Mouse (Mus musculus): ENCODE data around the gene Il2ra. TPM values are rescaled to one million over a fixed set of nuclear protein-coding genes. Genes with fewer than 3 reads are reported as not detected.
"Not testable (repeated sequence)": the region's sequence is repeated elsewhere in the genome, so short reads cannot be mapped to it uniquely, and the experiment has no call there.

The Il2ra gene
- 0.04 TPM in 1 of 2 replicates, not detected in the other for polyA plus RNA-seq (2015; fragmentation: Nextera tagmentation; extraction: Ambion mirVana)

DNA sequence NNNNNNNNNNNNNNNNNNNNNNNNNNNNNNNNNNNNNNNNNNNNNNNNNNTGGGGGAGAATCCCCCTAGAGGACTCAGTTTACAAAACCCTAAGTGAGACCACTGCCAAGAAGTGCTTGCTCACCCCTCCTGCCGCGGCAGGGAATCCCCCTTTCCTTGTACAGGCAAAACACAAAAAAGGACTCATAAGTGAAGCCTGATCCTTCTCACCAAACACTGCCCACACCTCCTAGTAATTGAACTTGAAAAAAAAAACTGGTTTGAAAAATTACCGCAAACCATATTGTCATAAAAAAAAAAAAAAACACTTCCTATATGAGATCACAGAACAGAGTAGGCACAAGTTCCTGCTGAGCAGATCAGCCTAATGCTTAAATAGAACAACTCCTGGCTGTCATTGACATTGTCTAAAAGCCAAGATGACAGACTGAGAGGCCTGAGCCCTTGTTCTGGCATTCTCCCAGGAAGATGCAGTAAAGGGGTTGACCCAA, at the start of gene Il2ra:
TSS of gene Il2ra (plus strand) at position 357 of the 491 bp plus-strand sequence.
- Histone ChIP-seq H3K4me2 (no peak within 1 kb of the TSS), H3K36me3 (replicated peaks) (no peaks in the 10 kb centered on the region), H3K9me3 (no peaks in the 10 kb centered on the region), H3K4me1 (no peaks in the 10 kb centered on the region), H3K4me3 (no peak within 1 kb of the TSS), H3K27ac (no peak within 1 kb of the TSS), H3K27me3 (replicated peaks) (no peaks in the 10 kb centered on the region), H3K9ac (no peak within 1 kb of the TSS)
- ATAC-seq (replicated peaks) = no peak
- 92% methylated on average over 3 of the region's 3 CpGs for WGBS

GRCm38 (mm10) chr2:11596690-11597089, 45.9 kb upstream of the Il2ra start:
- peaks cover 34% of the 10 kb centered on the region for H3K36me3 ChIP-seq (replicated peaks)

DNA sequence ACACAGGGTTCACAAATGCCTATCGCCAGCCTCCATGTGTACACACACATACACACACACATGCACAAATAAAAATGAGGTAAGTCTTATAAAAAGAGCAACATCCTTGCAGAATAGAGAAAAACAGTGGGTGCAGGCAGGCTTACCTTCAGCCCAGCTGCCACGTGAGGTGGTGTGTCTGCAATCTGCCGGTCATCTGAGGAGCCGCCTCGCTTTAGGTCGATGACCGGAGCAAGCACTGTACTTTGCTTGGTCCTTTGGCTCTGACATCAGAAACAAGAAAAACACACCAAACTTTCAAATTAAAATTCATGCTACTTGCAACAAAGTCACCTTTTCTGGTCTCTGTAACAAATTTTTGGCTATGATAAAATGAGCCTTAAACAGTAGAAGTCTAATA, 44.7 kb upstream of the Il2ra start:
- 95% methylated on average over 7 of the region's 7 CpGs for WGBS
- no peak for ATAC-seq (replicated peaks)
- H3K4me1 ChIP-seq = peaks cover 12% of the 10 kb centered on the region
- no peak overlapping the region for H3K9ac ChIP-seq
- no peaks in the 10 kb centered on the region for H3K9me3 ChIP-seq
- H3K36me3 ChIP-seq (replicated peaks) = peaks cover 27% of the 10 kb centered on the region
- H3K27ac ChIP-seq = no peak overlapping the region
- H3K4me3 ChIP-seq = no peak overlapping the region
- H3K4me2 ChIP-seq = no peak overlapping the region
- no peaks in the 10 kb centered on the region for H3K27me3 ChIP-seq (replicated peaks)

More at GRCm38 (mm10) chr2:11596690-11597089, 45.9 kb upstream of the Il2ra start:
- Histone ChIP-seq H3K9me3 (no peaks in the 10 kb centered on the region), H3K9ac (no peak overlapping the region), H3K4me1 (peaks cover 5% of the 10 kb centered on the region), H3K4me2 (no peak overlapping the region), H3K4me3 (no peak overlapping the region), H3K27ac (no peak overlapping the region), H3K27me3 (replicated peaks) (no peaks in the 10 kb centered on the region)
- 84% methylated on average over 2 of the region's 2 CpGs for WGBS
- ATAC-seq (replicated peaks) = no peak

GRCm38 (mm10) chr2:11601795-11602194, 40.8 kb upstream of the Il2ra start:
- no peak for ATAC-seq (replicated peaks)
- WGBS = 83% methylated on average over 6 of the region's 6 CpGs
- Histone ChIP-seq H3K4me1 (peaks cover 12% of the 10 kb centered on the region), H3K4me2 (peak overlapping the region; percentile 75), H3K9ac (peak overlapping the region; percentile 97; the same call in 1 of the 2 replicates), H3K27me3 (replicated peaks) (no peaks in the 10 kb centered on the region), H3K36me3 (replicated peaks) (peaks cover 10% of the 10 kb centered on the region; the same call in 1 of the 2 replicates), H3K27ac (no peak overlapping the region), H3K9me3 (no peaks in the 10 kb centered on the region), H3K4me3 (peak overlapping the region; percentile 94)

- Histone ChIP-seq H3K4me2 (peak overlapping the region; percentile 75), H3K9ac (peak overlapping the region; percentile 97), H3K27ac (peak overlapping the region; percentile 80), H3K4me1 (peaks cover 12% of the 10 kb centered on the region), H3K9me3 (no peaks in the 10 kb centered on the region), H3K27me3 (replicated peaks) (no peaks in the 10 kb centered on the region), H3K4me3 (peak overlapping the region; percentile 94), H3K36me3 (replicated peaks) (peaks cover 10% of the 10 kb centered on the region; the same call in 1 of the 2 replicates)
- WGBS = under 1% methylated on average over 68 of the region's 78 CpGs
- peak; percentile 100 for ATAC-seq (replicated peaks)
These were observed 39.8 kb upstream of the Il2ra start for GRCm38 (mm10) chr2:11602506-11603489.

DNA sequence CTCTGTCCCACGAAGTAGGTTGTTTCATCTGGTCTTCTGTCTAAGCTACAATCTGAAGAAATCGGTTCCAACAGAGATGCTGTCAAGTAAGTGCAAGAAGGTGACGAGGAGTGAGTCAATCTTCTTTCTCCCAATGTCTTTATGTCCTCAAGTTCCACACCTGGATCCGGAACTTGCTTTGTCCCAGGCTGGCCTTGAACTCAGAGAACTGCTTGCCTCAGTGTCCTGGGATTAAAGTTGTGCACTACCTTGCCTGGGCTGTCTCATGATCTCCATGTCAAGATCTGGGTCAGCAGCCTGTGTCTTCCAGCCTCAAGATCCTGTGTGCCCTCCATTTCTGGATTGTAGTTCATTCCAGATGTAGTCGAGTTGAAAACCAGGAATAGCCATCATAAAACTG, 38.6 kb upstream of the Il2ra start, which contains the start of gene Rbm17:
TSS of gene Rbm17 (minus strand) at position 101 of the 400 bp plus-strand sequence.
- Histone ChIP-seq H3K36me3 (replicated peaks) (peaks cover 10% of the 10 kb centered on the region; the same call in 1 of the 2 replicates), H3K4me3 (peak within 1 kb of the TSS; percentile 94), H3K9ac (peak within 1 kb of the TSS; percentile 97), H3K4me2 (peak within 1 kb of the TSS; percentile 75), H3K4me1 (peaks cover 12% of the 10 kb centered on the region), H3K27me3 (replicated peaks) (no peaks in the 10 kb centered on the region), H3K27ac (peak within 1 kb of the TSS; percentile 80), H3K9me3 (no peaks in the 10 kb centered on the region)
- no peak for ATAC-seq (replicated peaks)
- WGBS = 88% methylated on average over 5 of the region's 5 CpGs

GRCm38 (mm10) chr2:11604911-11605310, 37.7 kb upstream of the Il2ra start:
- H3K9me3 ChIP-seq = no peaks in the 10 kb centered on the region
- H3K4me2 ChIP-seq = no peak overlapping the region
- H3K36me3 ChIP-seq (replicated peaks) = peaks cover 6% of the 10 kb centered on the region; the same call in 1 of the 2 replicates
- ATAC-seq (replicated peaks) = no peak
- peaks cover 12% of the 10 kb centered on the region for H3K4me1 ChIP-seq
- no peak overlapping the region for H3K4me3 ChIP-seq
- no peak overlapping the region for H3K9ac ChIP-seq
- no peak overlapping the region for H3K27ac ChIP-seq
- no peaks in the 10 kb centered on the region for H3K27me3 ChIP-seq (replicated peaks)

DNA sequence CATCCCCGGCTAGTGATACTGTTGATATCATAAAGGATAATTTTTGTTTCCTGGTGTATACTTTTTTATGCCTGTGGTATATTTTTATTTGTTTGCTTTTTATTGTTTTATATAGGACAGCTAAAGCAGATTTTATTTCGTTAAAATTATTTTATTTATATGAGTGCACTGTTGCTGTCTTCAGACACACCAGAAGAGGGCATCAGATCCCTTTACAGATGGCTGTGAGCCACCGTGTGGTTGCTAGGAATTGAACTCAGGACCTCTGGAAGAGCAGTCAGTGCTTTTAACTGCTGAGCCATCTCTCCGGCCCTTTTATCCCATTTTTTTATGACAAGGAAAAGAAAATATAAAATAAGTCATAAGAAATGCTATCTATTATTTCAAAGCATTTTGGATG, 35.9 kb upstream of the Il2ra start:
- not testable (repeated sequence) for H3K4me2 ChIP-seq; H3K9ac ChIP-seq; H3K36me3 ChIP-seq (replicated peaks); ATAC-seq (replicated peaks); H3K4me1 ChIP-seq; H3K27me3 ChIP-seq (replicated peaks); H3K9me3 ChIP-seq; H3K27ac ChIP-seq; H3K4me3 ChIP-seq
- 82% methylated on average over 4 of the region's 4 CpGs for WGBS

GRCm38 (mm10) chr2:11612939-11613338, 29.7 kb upstream of the Il2ra start:
- not testable (repeated sequence) for H3K27me3 ChIP-seq (replicated peaks); H3K36me3 ChIP-seq (replicated peaks); H3K4me3 ChIP-seq; ATAC-seq (replicated peaks); H3K4me1 ChIP-seq; H3K9ac ChIP-seq; H3K9me3 ChIP-seq; H3K4me2 ChIP-seq; H3K27ac ChIP-seq
- 92% methylated on average over 6 of the region's 6 CpGs for WGBS

DNA sequence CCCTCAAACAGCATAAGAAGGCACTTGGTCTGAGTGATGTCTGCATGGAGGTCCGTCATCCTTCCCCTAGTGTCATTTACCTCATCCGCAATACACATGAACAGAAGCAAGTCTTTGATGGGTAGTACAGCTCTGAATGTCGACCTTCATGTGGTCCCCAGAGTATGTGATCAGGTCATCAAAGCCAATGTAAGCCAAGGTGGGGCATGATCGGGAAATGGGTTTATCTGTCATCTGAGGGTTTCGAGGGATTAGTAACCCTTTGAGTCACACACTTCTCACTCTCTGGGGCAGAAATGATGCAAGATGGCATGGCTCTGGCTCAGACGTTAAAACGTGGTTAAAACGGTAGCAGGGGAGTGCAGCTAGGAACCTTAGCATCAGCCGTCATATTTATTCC, 25.8 kb upstream of the Il2ra start:
- no peak overlapping the region for H3K9ac ChIP-seq
- no peaks in the 10 kb centered on the region for H3K4me1 ChIP-seq
- H3K4me2 ChIP-seq = no peak overlapping the region
- no peak for ATAC-seq (replicated peaks)
- WGBS = 92% methylated on average over 9 of the region's 9 CpGs
- H3K36me3 ChIP-seq (replicated peaks) = no peaks in the 10 kb centered on the region
- no peaks in the 10 kb centered on the region for H3K27me3 ChIP-seq (replicated peaks)
- no peak overlapping the region for H3K27ac ChIP-seq
- H3K4me3 ChIP-seq = no peak overlapping the region
- no peaks in the 10 kb centered on the region for H3K9me3 ChIP-seq

- ATAC-seq (replicated peaks) = no peak
- 83% methylated on average over 2 of the region's 2 CpGs for WGBS
- no peak overlapping the region for H3K27ac ChIP-seq
- H3K9me3 ChIP-seq = no peaks in the 10 kb centered on the region
- H3K27me3 ChIP-seq (replicated peaks) = no peaks in the 10 kb centered on the region
- no peaks in the 10 kb centered on the region for H3K4me1 ChIP-seq
- H3K36me3 ChIP-seq (replicated peaks) = no peaks in the 10 kb centered on the region
- no peak overlapping the region for H3K4me2 ChIP-seq
- no peak overlapping the region for H3K9ac ChIP-seq
- H3K4me3 ChIP-seq = no peak overlapping the region
These were observed 23.0 kb upstream of the Il2ra start for GRCm38 (mm10) chr2:11619598-11619997.

DNA sequence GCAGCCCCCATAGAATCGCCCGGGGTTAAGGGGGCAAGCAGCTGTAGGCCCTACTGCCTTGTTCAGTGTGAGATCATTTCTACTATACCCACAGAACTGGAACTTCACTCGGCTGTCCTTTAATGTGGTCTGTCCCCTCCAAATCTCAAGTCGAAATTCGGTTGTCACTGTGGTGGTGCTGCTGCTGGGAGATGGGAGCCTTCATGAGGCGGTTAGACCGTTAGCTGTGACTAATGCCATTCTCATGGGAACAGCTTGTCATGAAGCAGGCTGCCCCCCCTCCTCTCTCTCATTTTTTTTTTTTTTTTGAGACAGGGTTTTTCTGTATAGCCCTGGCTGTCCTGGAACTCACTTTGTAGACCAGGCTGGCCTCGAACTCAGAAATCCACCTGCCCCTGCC, 19.4 kb upstream of the Il2ra start:
- H3K4me3 ChIP-seq = no peak overlapping the region
- H3K9me3 ChIP-seq = no peaks in the 10 kb centered on the region
- ATAC-seq (replicated peaks) = no peak
- no peak overlapping the region for H3K27ac ChIP-seq
- H3K4me1 ChIP-seq = no peaks in the 10 kb centered on the region
- H3K4me2 ChIP-seq = no peak overlapping the region
- H3K27me3 ChIP-seq (replicated peaks) = no peaks in the 10 kb centered on the region
- 82% methylated on average over 8 of the region's 8 CpGs for WGBS
- H3K36me3 ChIP-seq (replicated peaks) = no peaks in the 10 kb centered on the region
- no peak overlapping the region for H3K9ac ChIP-seq

Data from midbrain, embryonic 15.5 days (tissue).